Mouse (Mus musculus) spleen, postnatal 14 days (tissue): ENCODE data around the gene Rpl13a.

ENCODE experiments used
- DNase-seq, 2 experiments: peaks; one replicate each; pipeline ENCODE4 v3.0.0; 2021 to 2022; ENCODE audit warnings: low spot score in 2 of 2

Gene Rpl13a

DNA sequence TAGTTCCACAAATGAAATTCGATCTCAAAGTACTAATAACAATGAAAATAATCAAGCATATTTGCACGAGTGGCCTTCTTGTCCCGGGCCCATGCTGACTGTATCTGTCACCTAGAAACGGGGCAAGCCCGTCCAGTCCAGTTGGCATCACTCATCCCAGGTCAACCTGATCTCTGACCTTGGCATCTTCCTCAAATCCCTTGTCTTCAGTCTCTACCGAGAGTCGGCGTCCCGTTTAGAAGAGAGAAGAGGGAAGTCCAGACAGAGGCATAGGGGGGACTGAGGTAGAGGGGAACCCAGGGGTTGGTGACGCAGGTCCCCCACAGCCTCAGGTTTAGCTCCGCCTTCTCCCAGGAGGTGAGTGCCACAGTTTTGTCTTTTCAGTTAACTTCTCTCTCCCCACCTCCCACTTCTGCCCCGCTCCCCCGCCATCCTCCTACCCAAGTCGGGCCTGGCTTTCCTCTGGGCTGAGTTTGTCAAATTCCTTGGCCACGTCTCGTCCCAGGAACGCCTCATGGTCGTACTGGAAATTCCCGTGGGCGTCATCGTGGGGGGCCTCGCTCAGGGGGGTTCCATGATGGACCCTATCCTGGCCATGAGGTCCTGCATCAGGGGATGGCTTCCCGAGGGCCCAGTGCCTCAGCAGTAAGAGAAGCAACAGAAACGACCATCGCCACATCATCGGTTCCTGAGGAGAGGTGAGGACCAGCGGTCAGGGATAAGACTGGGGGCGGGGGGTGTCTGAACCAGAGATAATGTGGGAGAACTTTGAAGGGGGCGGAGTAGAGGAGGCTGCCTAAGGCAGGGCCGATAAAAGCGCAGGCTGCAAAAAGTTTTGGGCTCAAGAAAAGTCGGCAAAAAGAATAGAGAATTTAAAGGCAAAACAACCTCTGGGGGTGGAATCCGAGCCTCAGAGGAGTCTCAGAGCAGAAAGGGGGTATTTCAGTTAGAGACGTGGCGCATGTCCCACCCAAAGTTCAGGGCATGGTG, 37.3 kb downstream of the Rpl13a start:
- DNase-seq: no peak

DNA sequence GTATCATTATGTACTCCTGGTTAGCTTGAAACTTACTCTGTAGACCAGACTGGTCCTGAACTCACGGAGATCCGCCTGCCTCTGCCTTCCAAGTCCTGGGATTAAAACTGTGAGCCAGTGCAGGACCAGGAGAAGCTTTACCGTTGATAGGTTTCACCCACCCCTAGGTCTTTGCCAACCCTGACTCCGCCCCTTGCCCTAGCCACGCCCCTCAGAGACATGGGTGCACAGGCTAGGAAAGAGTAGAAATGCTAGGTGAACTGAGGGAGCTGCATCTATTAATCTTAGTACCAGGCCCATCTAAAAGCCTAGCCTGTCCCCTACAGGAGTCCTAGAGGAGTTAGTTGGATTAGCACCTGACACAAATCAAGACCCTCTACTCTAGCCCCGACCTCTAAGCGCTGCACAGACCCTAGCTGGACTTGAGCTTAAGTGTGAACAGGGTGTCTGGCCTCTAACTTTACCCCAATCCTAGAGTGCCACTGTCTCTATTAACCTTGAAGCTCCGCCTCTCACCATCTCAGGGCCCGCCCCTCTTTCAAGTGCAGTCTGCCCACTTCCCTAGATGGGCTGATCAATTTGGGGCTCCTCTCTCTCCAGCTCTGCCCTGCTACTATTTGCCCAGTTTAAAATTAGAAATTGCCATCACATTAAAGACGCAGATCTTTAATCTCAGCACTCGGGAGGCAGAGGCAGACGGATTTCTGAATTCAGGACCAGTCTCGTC, 38.1 kb downstream of the Rpl13a start:
- peak in 1 of 2 experiments; percentile 31 for DNase-seq

- no peak for DNase-seq
Measured at GRCm38 (mm10) chr7:45088597-45088996, 40.0 kb downstream of the Rpl13a start.

- DNase-seq: no peak
Measured at GRCm38 (mm10) chr7:45086084-45086483, 42.5 kb downstream of the Rpl13a start.

GRCm38 (mm10) chr7:45083300-45083890, 45.2 kb downstream of the Rpl13a start:
- no peak for DNase-seq

DNA sequence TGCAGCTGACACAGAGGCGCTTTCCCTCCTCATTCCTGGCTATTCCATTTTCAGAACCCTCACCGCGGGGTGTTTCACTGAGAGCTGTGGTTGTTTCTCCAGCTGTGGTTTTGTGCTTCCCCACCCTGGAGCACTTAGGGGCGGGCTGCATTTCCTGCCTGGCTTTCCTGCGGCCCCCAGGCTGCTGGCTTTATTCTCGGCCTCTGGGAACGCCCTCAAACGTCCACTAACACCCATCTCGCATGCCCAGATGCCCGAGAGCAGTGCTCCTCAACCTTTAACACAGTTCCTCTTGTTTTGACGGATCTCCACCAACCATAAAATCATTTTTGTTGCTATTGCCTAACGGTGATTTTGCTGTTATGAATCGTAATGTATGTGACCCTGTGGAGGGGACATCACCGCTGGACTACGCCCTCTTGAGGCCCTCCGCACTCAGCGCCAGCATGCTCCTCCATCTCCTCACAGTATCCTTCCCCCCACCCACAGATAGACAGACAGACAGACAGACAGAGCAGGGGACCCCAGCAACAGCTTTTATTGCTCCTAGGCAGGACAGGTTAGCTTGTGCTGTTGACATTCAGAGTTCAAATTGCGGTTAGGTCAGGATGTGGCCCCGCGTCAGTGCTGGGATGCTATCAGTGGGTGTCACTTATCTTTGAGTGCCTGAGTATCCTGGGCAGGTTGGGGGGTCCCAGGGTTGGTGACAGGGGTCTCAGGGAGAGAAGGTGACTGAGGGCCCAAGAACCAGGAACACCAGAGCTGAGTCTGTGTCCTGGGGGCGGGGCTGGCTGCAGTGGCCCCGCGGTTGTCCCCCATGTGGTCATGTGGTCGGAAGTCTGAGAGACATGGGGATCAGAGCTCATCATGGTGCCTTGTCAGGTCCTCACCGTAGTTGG, 45.9 kb downstream of the Rpl13a start:
- peak; percentile 35 to 41 for DNase-seq

- DNase-seq: no peak
Measured at GRCm38 (mm10) chr7:45081016-45081415, 47.5 kb downstream of the Rpl13a start.

DNA sequence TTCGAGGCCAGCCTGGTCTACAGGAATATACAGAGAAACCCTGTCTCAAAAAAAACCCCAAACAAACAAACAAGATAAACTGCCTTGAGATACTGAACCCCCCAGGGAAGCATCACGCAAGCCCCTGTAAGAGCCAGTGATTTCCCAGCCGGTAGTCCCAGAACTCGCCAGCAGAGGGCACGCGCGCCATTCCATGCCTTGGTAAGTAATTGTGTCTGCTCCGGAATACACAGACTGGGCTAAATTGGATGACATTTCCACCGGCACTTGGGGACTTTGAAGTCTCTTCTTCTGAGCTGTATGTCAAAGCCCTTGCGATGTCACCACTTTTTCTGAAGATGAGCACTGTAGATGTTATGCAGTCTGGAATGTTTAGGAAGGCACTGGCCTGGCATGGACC, 48.7 kb downstream of the Rpl13a start:
- DNase-seq: peak; percentile 84 to 88

DNA sequence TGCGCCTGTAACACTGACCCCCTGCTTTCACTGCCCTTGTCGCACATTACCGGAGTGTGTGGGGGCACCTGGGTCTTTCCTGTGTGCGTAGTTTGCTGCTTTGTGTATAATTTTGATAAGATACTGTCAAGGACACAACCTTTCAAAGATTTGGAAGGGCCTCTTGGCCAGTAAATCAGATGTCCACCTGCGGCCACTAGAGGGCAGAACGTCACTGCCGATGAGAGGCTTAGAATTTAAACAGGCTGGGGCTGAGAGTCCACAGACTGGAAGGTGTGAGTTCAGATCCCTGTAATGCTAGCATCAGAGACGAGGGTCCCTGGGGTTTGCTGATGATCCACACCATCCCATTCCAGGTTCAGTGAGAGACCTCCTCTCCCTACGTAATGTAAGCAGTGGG, 50.0 kb downstream of the Rpl13a start:
- peak; percentile 60 to 74 for DNase-seq

DNA sequence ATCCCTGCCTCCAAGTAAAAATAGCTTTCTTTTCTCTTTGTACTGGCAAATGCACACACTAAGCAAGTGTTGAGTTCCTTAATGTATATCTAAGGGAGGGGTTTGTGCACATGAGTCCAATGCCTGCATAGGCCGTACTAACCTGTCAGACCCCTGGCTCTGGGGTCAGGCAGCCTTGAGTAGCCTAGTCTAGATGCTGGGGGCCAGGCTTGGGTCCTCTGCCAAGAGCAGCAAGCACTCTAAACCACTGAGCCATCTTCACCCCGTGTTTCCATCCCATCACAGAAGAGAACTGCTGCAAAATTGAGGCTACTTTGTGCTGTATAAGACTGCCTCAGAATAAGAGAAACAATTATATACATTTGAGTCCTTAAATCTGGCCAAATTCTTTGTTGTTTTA, 50.7 kb downstream of the Rpl13a start:
- DNase-seq: no peak

DNA sequence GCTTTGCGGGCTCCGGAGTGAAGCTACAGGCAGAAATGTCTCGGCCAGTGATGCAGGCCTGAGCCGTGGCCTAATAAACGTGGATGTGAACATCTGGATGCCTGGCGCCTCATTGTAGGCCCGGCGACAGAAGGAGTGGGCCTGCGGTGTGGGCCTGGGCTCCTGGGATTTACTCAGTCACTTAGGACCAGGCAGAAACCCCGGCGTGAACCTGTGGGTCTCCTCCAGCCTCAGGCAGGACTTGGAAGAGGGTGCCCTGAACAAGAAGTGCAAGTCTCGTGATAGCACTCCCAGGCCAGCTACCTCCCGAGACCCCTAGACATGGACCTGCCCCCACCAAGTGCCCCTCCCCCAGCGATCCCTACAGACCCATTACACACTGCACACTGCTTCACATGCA, 51.2 kb downstream of the Rpl13a start:
- DNase-seq: no peak

- DNase-seq: no peak
Measured at GRCm38 (mm10) chr7:45076501-45076900, 52.1 kb downstream of the Rpl13a start.
